Mouse (Mus musculus) lung, embryonic 16.5 days (tissue): ENCODE measurements at regions not wholly inside any gene's neighbourhood (a gene's known extent, or its start where the extent isn't known, plus 50 kb on each side); places are given as distances from the start of the nearest gene placed in this dataset.
"Not testable (repeated sequence)": the region's sequence is repeated elsewhere in the genome, so short reads cannot be mapped to it uniquely, and the experiment has no call there.

Source experiments
- ATAC-seq: fragments of 200-750 bp; cut with Nextera tagmentation; 2 replicates; pipeline ENCODE4 v1.8.0; 2017; ENCODE audit warnings: low read depth, mild to moderate bottlenecking, moderate library complexity
- H3K27ac ChIP-seq: fragments of 300-500 bp; sonication (generic); 2 replicates; pipeline ENCODE4 v1.5.1; 2014; ENCODE audit warnings: mild to moderate bottlenecking, control low read depth, low read length
- H3K27me3 ChIP-seq: fragments of 300-500 bp; sonication (generic); 2 replicates; pipeline ENCODE4 v1.6.1; 2014; ENCODE audit warnings: low read depth, low read length, mixed read lengths; ENCODE audit not compliant: control insufficient read depth, insufficient read depth
- H3K36me3 ChIP-seq: fragments of 300-500 bp; sonication (generic); 2 replicates; pipeline ENCODE4 v1.6.1; 2014; ENCODE audit warnings: low read length; ENCODE audit not compliant: control insufficient read depth, insufficient read depth
- H3K4me1 ChIP-seq: fragments of 300-500 bp; sonication (generic); replicated peaks from 2 replicates; pipeline ENCODE4 v1.6.1; 2014; ENCODE audit warnings: low read length, mixed read lengths; ENCODE audit not compliant: control insufficient read depth, insufficient read depth
- H3K4me2 ChIP-seq: fragments of 300-500 bp; sonication (generic); 2 replicates; pipeline ENCODE4 v1.6.1; 2014; ENCODE audit warnings: low read depth, low read length, control low read depth
- H3K4me3 ChIP-seq: fragments of 300-500 bp; sonication (generic); 2 replicates; pipeline ENCODE4 v1.5.1; 2014; ENCODE audit warnings: mild to moderate bottlenecking, low read length, control low read depth
- H3K9ac ChIP-seq: fragments of 300-500 bp; sonication (generic); 2 replicates; pipeline ENCODE4 v1.6.1; 2014; ENCODE audit warnings: low read length, control low read depth
- H3K9me3 ChIP-seq: fragments of 300-500 bp; sonication (generic); 2 replicates; pipeline ENCODE4 v1.6.1; 2016; ENCODE audit warnings: low read length; ENCODE audit not compliant: control insufficient read depth
- WGBS: fragments of 180-500 bp; shearing (Covaris S2); extraction: QIAGEN DNeasy Blood & Tissue Kit; methylation state at CpG from one replicate; pipeline ENCODE4 v1.1.7; 2014; 5-methylcytosine and 5-hydroxymethylcytosine counted together

DNA sequence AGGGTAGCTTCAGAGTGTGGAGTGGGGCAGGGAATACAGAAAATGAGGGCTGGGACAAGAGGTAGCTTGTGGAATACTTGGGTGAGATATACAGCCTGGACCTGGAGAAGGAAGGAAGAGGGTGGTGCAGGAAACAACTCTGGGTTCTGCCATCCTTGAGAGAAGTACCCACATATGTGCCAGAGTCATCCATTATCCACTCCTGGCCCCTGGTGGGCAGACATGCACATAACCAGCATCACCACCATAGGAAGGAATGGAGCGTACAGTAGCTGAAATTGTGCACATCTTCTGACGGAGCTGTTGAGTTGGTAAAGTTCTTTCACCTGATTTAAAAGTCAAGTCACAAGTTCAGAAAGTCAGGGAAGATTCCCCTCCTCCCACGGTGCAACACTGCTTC lies 262.9 kb upstream of the Kdm8 start:
- H3K27me3 ChIP-seq = no peaks in the 10 kb centered on the region
- WGBS = 76% methylated on average over 3 of the region's 3 CpGs
- H3K9ac ChIP-seq = no peak overlapping the region
- no peaks in the 10 kb centered on the region for H3K9me3 ChIP-seq
- ATAC-seq = no peak
- no peak overlapping the region for H3K4me2 ChIP-seq
- no peak overlapping the region for H3K4me3 ChIP-seq
- H3K36me3 ChIP-seq = no peaks in the 10 kb centered on the region
- H3K27ac ChIP-seq = no peak overlapping the region
- H3K4me1 ChIP-seq = no peaks in the 10 kb centered on the region

DNA sequence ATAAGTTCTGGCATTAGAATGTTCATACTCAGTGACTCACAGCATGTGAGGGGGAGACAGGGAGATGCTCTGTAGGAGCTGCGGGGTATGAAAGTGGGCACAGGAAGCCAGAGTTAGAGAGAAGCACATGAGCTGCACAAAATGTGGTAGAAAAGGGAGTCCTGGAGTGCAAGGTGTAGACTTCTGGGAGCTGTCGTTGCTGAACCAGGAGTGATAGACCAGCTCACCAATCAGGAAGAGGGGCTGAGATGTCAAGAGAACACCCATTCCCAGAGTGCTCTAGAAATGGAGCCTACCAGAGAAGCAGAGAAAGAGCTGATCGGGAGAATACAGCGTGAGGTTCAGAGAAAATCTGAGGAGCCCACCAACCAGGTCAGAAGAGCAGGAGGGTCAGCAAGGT lies 262.2 kb upstream of the Kdm8 start:
- Histone ChIP-seq H3K4me1 (no peaks in the 10 kb centered on the region), H3K4me2 (no peak overlapping the region), H3K27me3 (no peaks in the 10 kb centered on the region), H3K9me3 (no peaks in the 10 kb centered on the region), H3K9ac (no peak overlapping the region), H3K4me3 (no peak overlapping the region), H3K36me3 (no peaks in the 10 kb centered on the region), H3K27ac (no peak overlapping the region)
- 76% methylated on average over 4 of the region's 4 CpGs for WGBS
- no peak for ATAC-seq

- not testable (repeated sequence) for H3K27me3 ChIP-seq, ATAC-seq, H3K27ac ChIP-seq, H3K9ac ChIP-seq, H3K4me2 ChIP-seq, H3K9me3 ChIP-seq, H3K36me3 ChIP-seq, H3K4me1 ChIP-seq, H3K4me3 ChIP-seq
- 80% methylated on average over 4 of the region's 4 CpGs for WGBS
Measured at GRCm38 (mm10) chr7:125183011-125183410, 261.5 kb upstream of the Kdm8 start.

GRCm38 (mm10) chr7:125185037-125185679 lies 259.3 kb upstream of the Kdm8 start:
- no peak overlapping the region for H3K27ac ChIP-seq
- H3K4me1 ChIP-seq = no peaks in the 10 kb centered on the region
- no peaks in the 10 kb centered on the region for H3K27me3 ChIP-seq
- H3K36me3 ChIP-seq = no peaks in the 10 kb centered on the region
- 63% methylated on average over 13 of the region's 13 CpGs for WGBS
- ATAC-seq = no peak
- H3K9me3 ChIP-seq = no peaks in the 10 kb centered on the region
- H3K4me2 ChIP-seq = no peak overlapping the region
- H3K9ac ChIP-seq = no peak overlapping the region
- H3K4me3 ChIP-seq = no peak overlapping the region

GRCm38 (mm10) chr7:125187011-125187740 lies 257.3 kb upstream of the Kdm8 start:
- H3K27ac ChIP-seq = no peak overlapping the region
- H3K9me3 ChIP-seq = no peaks in the 10 kb centered on the region
- WGBS = 84% methylated on average over 10 of the region's 10 CpGs
- H3K4me3 ChIP-seq = no peak overlapping the region
- no peak overlapping the region for H3K4me2 ChIP-seq
- H3K36me3 ChIP-seq = no peaks in the 10 kb centered on the region
- no peaks in the 10 kb centered on the region for H3K27me3 ChIP-seq
- H3K4me1 ChIP-seq = no peaks in the 10 kb centered on the region
- no peak for ATAC-seq
- H3K9ac ChIP-seq = no peak overlapping the region

GRCm38 (mm10) chr7:125188986-125189385 lies 255.5 kb upstream of the Kdm8 start:
- H3K27ac ChIP-seq = no peak overlapping the region
- no peak for ATAC-seq
- WGBS = 70% methylated on average over 5 of the region's 5 CpGs

DNA sequence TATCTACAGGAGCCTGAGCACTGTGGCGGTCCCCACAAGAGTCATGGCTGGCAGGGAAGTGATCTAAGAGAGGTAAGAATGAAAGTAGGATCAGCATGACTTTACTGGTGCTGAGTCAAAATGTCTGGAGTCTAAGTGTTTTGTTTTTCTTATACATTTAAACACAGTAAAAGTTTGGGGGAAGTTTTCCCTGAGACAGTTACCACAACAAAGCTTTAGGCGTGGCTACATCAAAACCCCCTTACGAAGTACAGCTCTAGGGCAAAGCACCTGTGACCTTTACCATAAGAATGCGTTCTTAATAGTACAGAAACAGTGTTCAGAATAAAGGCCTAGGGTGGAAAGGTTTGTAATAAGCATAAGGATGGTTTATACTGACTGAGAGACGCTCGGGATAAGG lies 254.4 kb upstream of the Kdm8 start:
- Histone ChIP-seq H3K9ac (no peak overlapping the region), H3K4me1 (no peaks in the 10 kb centered on the region), H3K27me3 (no peaks in the 10 kb centered on the region), H3K9me3 (no peaks in the 10 kb centered on the region), H3K36me3 (no peaks in the 10 kb centered on the region), H3K4me3 (no peak overlapping the region), H3K4me2 (no peak overlapping the region), H3K27ac (no peak overlapping the region)
- ATAC-seq = no peak
- WGBS = 75% methylated on average over 6 of the region's 6 CpGs

More at GRCm38 (mm10) chr7:125188986-125189385, 255.5 kb upstream of the Kdm8 start:
- Histone ChIP-seq H3K9me3 (no peaks in the 10 kb centered on the region), H3K27me3 (no peaks in the 10 kb centered on the region), H3K4me1 (no peaks in the 10 kb centered on the region), H3K4me2 (no peak overlapping the region), H3K9ac (no peak overlapping the region), H3K4me3 (no peak overlapping the region), H3K36me3 (no peaks in the 10 kb centered on the region)

DNA sequence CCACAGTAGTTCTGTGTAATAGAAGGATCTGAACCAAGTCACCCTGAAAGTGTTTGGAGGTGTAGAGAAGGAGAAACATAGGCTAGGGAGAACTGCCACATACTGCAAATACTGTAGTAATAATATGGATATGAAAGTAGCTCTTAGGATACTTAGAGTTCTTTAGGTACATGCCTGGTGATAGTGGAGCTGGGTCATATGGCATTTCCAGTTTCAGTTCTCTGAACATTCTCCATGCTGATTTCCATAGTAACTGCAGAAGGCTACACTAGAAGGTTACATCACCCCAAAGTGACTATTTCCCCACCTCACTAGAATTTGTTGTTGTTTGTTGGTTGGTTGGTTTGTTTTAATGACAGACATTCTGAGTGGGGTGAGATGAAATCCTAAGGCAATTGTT lies 253.2 kb upstream of the Kdm8 start:
- Histone ChIP-seq H3K9me3 (no peaks in the 10 kb centered on the region), H3K4me2 (no peak overlapping the region), H3K27me3 (no peaks in the 10 kb centered on the region), H3K9ac (no peak overlapping the region), H3K4me3 (no peak overlapping the region), H3K4me1 (no peaks in the 10 kb centered on the region), H3K36me3 (no peaks in the 10 kb centered on the region), H3K27ac (no peak overlapping the region)
- ATAC-seq = no peak

GRCm38 (mm10) chr7:125211346-125211973 lies 233.0 kb upstream of the Kdm8 start:
- no peaks in the 10 kb centered on the region for H3K4me1 ChIP-seq
- no peaks in the 10 kb centered on the region for H3K27me3 ChIP-seq
- no peak overlapping the region for H3K4me3 ChIP-seq
- H3K4me2 ChIP-seq = no peak overlapping the region
- no peaks in the 10 kb centered on the region for H3K36me3 ChIP-seq
- H3K9ac ChIP-seq = no peak overlapping the region
- ATAC-seq = no peak
- H3K27ac ChIP-seq = no peak overlapping the region
- H3K9me3 ChIP-seq = no peaks in the 10 kb centered on the region
- WGBS = 58% methylated on average over 6 of the region's 6 CpGs
